Mouse (Mus musculus): ENCODE results near the gene Prmt1. TPM values are rescaled to one million over a fixed set of nuclear protein-coding genes. Genes with fewer than 3 reads are reported as not detected.

The Prmt1 gene
- polyA plus RNA-seq, 1 experiment = not detected

- H3K4me3 ChIP-seq (ENCODE audit: insufficient read depth, low read depth, low read length) = no peak overlapping the region
- WGBS = 93% methylated on average over 13 of the region's 13 CpGs
- no peak for TF ChIP-seq POLR2A (IDR thresholded peaks at IDR 0.05; ENCODE audit: insufficient read depth, low read depth, low read length)
- H3K4me1 ChIP-seq (ENCODE audit: control insufficient read depth, insufficient read depth, low read length) = no peaks in the 10 kb centered on the region
- H3K27ac ChIP-seq (ENCODE audit: insufficient read depth, low read depth, low read length) = no peak overlapping the region
Observed at GRCm38 (mm10) chr7:44960512-44960910, 25.9 kb downstream of the Prmt1 start.

- WGBS = 79% methylated on average over 10 of the region's 10 CpGs
- Histone ChIP-seq H3K4me1 (ENCODE audit: control insufficient read depth, insufficient read depth, low read length) (no peaks in the 10 kb centered on the region), H3K4me3 (ENCODE audit: insufficient read depth, low read depth, low read length) (no peak overlapping the region), H3K27ac (ENCODE audit: insufficient read depth, low read depth, low read length) (no peak overlapping the region)
- TF ChIP-seq POLR2A (IDR thresholded peaks at IDR 0.05; ENCODE audit: insufficient read depth, low read depth, low read length) = no peak
Observed at GRCm38 (mm10) chr7:44959874-44960511, 26.4 kb downstream of the Prmt1 start.

GRCm38 (mm10) chr7:44959281-44959680, 27.1 kb downstream of the Prmt1 start:
- 90% methylated on average over 8 of the region's 8 CpGs for WGBS

GRCm38 (mm10) chr7:44958208-44958607, 28.2 kb downstream of the Prmt1 start:
- no peak overlapping the region for H3K27ac ChIP-seq (ENCODE audit: insufficient read depth, low read depth, low read length)
- H3K4me1 ChIP-seq (ENCODE audit: control insufficient read depth, insufficient read depth, low read length) = 0 out of 2 replicates have a peak, but pooled peaks cover 2% of the 10 kb centered on the region
- H3K4me3 ChIP-seq (ENCODE audit: insufficient read depth, low read depth, low read length) = no peak overlapping the region
- no peak for TF ChIP-seq CTCF (IDR thresholded peaks at IDR 0.05; ENCODE audit: insufficient read depth, low read depth, low read length)
- no peak for TF ChIP-seq POLR2A (IDR thresholded peaks at IDR 0.05; ENCODE audit: insufficient read depth, low read depth, low read length)
- WGBS = 45% methylated on average over 7 of the region's 7 CpGs

More at GRCm38 (mm10) chr7:44959281-44959680, 27.1 kb downstream of the Prmt1 start:
- H3K27ac ChIP-seq (ENCODE audit: insufficient read depth, low read depth, low read length) = no peak overlapping the region
- no peaks in the 10 kb centered on the region for H3K4me1 ChIP-seq (ENCODE audit: control insufficient read depth, insufficient read depth, low read length)
- TF ChIP-seq POLR2A (IDR thresholded peaks at IDR 0.05; ENCODE audit: insufficient read depth, low read depth, low read length) (no peak), CTCF (IDR thresholded peaks at IDR 0.05; ENCODE audit: insufficient read depth, low read depth, low read length) (no peak)
- H3K4me3 ChIP-seq (ENCODE audit: insufficient read depth, low read depth, low read length) = no peak overlapping the region

- WGBS = 65% methylated on average over 20 of the region's 20 CpGs
- H3K4me1 ChIP-seq (ENCODE audit: control insufficient read depth, insufficient read depth, low read length) = peaks cover 10% of the 10 kb centered on the region
- TF ChIP-seq CTCF (IDR thresholded peaks at IDR 0.05; ENCODE audit: insufficient read depth, low read depth, low read length) (no peak), POLR2A (IDR thresholded peaks at IDR 0.05; ENCODE audit: insufficient read depth, low read depth, low read length) (no peak)
- no peak overlapping the region for H3K27ac ChIP-seq (ENCODE audit: insufficient read depth, low read depth, low read length)
- no peak overlapping the region for H3K4me3 ChIP-seq (ENCODE audit: insufficient read depth, low read depth, low read length)
Observed at GRCm38 (mm10) chr7:44957183-44957835, 29.1 kb downstream of the Prmt1 start.

- WGBS = 59% methylated on average over 6 of the region's 6 CpGs
- Histone ChIP-seq H3K4me3 (ENCODE audit: insufficient read depth, low read depth, low read length) (no peak overlapping the region), H3K4me1 (ENCODE audit: control insufficient read depth, insufficient read depth, low read length) (peaks cover 15% of the 10 kb centered on the region), H3K27ac (ENCODE audit: insufficient read depth, low read depth, low read length) (no peak overlapping the region)
- TF ChIP-seq POLR2A (IDR thresholded peaks at IDR 0.05; ENCODE audit: insufficient read depth, low read depth, low read length) = no peak
- TF ChIP-seq CTCF (IDR thresholded peaks at IDR 0.05; ENCODE audit: insufficient read depth, low read depth, low read length) = no peak
Observed at GRCm38 (mm10) chr7:44956266-44956665, 30.1 kb downstream of the Prmt1 start.

GRCm38 (mm10) chr7:44955628-44956027, 30.7 kb downstream of the Prmt1 start:
- WGBS = 43% methylated on average over 5 of the region's 5 CpGs
- Histone ChIP-seq H3K4me1 (ENCODE audit: control insufficient read depth, insufficient read depth, low read length) (peaks cover 15% of the 10 kb centered on the region), H3K4me3 (ENCODE audit: insufficient read depth, low read depth, low read length) (no peak overlapping the region), H3K27ac (ENCODE audit: insufficient read depth, low read depth, low read length) (no peak overlapping the region)
- TF ChIP-seq CTCF (IDR thresholded peaks at IDR 0.05; ENCODE audit: insufficient read depth, low read depth, low read length) = no peak
- TF ChIP-seq POLR2A (IDR thresholded peaks at IDR 0.05; ENCODE audit: insufficient read depth, low read depth, low read length) = no peak

GRCm38 (mm10) chr7:44954091-44954885, 32.1 kb downstream of the Prmt1 start:
- Histone ChIP-seq H3K4me1 (ENCODE audit: control insufficient read depth, insufficient read depth, low read length) (peaks cover 22% of the 10 kb centered on the region), H3K4me3 (ENCODE audit: insufficient read depth, low read depth, low read length) (no peak overlapping the region), H3K27ac (ENCODE audit: insufficient read depth, low read depth, low read length) (no peak overlapping the region)
- TF ChIP-seq POLR2A (IDR thresholded peaks at IDR 0.05; ENCODE audit: insufficient read depth, low read depth, low read length) (no peak), CTCF (IDR thresholded peaks at IDR 0.05; ENCODE audit: insufficient read depth, low read depth, low read length) (no peak)
- WGBS = 81% methylated on average over 12 of the region's 12 CpGs

GRCm38 (mm10) chr7:44953561-44953960, 32.8 kb downstream of the Prmt1 start:
- 65% methylated on average over 14 of the region's 14 CpGs for WGBS
- TF ChIP-seq CTCF (IDR thresholded peaks at IDR 0.05; ENCODE audit: insufficient read depth, low read depth, low read length) (no peak), POLR2A (IDR thresholded peaks at IDR 0.05; ENCODE audit: insufficient read depth, low read depth, low read length) (no peak)
- Histone ChIP-seq H3K4me1 (ENCODE audit: control insufficient read depth, insufficient read depth, low read length) (peaks cover 22% of the 10 kb centered on the region), H3K4me3 (ENCODE audit: insufficient read depth, low read depth, low read length) (no peak overlapping the region), H3K27ac (ENCODE audit: insufficient read depth, low read depth, low read length) (no peak overlapping the region)

All from olfactory bulb, adult 2 months (tissue).